Mouse (Mus musculus) MN1 (cell line): Measurements from ENCODE around the gene Tmx1.

ENCODE experiments used
- DNase-seq: peaks from one replicate; pipeline ENCODE4 v3.0.0-alpha.2; 2016; ENCODE audit warnings: low spot score

The Tmx1 gene

DNA sequence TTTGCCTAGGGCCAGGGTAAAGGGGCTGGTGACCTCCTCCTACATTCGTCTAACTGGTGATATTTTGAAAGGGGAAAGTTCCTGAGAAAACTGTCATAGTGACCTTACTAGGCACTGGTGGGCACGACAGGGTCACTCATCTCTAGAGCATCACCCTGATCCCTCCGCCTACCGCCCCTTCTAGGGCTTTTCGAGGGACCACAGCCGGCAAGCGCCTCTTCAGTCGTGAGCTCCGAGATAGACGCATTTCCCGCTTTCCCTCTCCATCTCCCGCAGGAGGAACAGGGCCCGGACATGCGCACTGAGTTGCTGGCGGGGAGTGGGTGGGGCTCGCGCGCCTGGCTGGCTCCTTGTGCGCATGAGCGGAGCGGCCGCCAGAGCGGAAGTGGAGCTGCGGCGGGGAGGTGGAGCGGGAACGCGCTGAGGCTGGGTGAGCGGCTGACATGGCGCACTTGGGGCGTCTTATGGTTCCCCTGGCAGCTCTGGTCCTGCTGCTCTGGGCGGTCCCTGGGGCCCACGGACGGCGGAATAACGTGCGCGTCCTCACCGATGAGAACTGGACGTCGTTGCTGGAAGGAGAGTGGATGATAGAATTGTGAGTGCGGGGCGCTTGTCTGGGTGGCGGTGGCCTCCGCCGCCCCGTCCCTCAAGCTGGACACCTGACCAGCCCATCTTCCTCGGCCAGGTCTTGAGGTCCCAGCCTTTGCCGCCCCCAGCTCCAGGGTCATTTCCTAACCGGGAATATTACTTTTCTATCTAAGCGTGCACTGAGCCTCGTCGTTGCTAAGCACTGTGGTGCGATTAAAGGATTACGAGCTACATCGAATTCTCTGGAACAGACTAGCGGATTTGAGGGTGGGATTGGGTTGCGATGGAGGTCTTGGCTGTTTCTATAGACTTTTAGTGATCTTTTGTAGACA, at the start of gene Tmx1:
Gene Tmx1 (plus strand): TSS at position 370 of the 920 bp plus-strand sequence.
- DNase-seq, result peak; percentile 95

DNA sequence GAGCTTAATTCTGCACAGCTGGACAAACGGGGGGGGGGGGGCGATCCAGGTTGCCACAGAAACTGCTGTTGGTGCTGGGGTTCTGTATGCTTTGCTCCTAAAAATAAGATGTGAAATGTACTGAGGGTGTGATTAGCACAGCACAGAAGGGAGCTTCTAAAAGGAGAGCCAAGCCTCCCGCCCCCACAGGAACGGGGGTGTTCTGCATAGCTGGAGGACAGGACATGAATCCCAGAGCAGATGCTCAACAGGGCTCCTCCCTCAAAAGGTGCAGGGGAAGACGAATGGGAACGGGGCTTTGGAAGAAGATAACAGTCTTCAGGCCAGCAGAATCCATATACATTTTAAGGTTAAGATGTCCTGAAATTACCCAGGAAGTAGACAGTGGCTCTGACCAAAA, 48.6 kb upstream of the Tmx1 start:
- no peak for DNase-seq

DNA sequence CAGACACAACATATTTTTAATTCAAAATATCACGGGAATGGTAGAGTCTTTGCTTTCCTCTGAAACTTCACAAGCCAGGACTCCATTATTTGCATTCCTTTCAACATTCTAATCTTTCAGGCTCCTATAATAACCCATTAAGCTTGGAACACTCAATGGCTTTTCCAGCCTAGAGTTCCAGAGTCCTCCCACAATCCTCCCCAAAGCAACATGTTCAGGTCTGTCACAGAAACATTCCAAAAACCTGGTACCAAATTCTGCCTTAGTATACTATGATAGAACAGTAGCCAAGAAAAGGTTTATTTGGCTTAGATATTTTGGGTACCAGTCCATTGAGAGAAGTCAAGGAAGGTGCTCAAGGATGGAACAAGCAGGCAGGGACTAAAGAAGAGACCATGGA, 44.5 kb upstream of the Tmx1 start:
- DNase-seq, result no peak

DNA sequence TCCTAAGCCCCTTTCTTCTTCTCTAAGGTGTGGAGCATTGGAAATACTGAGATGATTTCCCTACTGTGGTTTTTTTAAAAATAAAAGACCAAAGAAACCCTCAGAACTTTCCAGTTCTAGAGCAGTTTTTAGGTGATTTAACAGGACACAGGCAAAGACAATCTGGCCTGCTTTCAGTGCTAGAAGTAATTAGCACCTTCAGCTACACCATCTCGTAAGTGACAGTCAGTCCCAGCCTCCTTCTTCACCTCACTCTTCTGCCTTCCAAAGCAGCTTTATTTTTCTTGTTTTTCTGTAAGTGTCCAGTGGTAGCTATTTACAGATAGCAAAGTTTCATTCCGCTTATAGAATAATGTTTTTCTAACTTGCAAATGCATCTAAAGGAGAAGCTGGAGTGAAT, 43.3 kb upstream of the Tmx1 start:
- no peak for DNase-seq

DNA sequence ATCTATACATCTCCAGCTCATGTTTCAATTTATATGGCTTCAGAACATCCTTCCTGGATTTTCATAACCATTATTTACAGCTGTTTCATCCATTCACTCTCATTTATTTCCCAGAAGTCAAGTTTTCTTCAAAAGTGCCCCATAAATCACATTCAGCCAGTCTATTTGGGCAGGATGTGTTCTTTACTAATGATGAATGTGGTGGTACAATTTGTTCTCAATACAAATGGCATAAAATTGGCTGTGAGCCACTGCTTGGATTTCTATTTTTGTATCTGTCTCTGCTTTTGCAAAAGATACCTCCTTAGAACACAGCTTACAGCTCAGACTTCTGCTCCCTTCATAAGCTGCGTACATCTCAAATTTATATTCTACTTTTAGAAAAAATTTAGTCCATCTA, 32.7 kb upstream of the Tmx1 start:
- DNase-seq, result no peak

DNA sequence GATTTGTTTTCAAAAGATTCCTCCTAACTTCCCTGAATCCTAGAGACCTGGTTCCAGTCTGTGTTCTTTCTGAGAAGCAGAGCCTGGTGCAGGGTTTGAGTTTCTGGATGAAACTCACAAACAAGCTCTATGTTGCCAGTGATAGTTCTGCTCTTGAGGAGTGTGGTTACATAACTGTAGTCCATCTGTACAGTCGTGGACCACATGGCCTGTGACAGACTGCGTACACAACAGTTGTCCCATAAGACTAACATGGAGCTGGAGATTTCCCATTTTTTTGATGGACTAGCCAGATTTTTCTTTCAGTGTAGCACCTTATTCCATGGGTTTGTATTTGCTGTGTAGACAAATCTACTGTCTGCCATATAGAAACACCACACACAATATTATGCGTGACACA, 31.9 kb upstream of the Tmx1 start:
- no peak for DNase-seq

DNA sequence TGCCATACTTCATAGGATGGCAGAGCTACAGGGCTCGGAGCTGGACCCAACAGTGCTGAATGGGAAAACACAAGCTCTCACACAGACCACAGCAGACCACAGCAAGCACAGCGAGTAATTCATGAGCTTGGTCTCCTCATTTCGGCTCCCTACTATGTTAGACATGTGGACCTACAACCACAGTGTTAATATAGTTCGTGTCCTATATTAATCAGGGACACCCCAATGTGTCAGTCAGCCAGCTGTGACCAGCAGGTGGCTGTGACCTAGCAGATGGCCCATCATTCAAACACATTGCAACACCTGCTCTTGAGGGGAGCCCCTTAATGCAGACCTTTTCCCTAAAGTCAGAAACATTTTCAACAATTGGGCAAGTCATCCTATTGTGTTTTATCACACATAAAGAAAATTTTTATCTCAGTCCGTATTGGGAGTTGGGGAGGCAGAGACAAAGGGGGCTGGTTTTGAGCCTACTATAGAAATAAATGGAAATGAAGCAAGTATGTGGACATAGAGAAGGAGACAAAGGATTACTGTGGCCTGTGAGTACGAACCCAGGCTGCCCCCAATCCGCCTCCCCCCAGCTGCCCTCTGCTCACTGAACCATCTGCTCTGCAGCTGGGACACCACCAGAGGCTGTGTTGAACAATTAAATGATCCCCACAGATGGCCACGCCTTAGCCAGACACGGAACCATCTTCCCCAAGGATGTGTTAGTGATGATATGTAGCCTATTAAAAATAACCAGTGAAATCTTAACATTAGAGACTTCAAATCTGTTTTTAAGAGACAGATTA, 30.4 kb upstream of the Tmx1 start:
- DNase-seq, result no peak

DNA sequence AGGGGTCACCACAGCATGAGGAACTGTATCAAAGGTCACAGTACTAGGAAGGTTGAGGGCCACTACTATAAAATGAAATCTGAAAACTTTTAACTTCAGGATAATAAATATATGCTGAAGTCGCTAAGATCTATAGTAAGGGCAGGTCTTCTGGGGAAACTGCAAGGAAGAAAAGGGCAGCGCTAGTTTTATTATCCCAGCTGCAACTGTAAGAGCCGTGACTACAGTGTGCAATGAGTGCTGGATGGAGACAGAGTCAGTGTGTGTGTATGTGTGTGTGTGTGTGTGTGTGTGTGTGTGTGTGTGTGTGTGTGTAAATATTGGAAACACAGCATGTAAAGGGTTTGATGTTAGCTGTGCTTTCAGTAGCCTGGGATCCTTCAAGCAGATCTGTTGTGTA, 25.0 kb upstream of the Tmx1 start:
- no peak for DNase-seq

DNA sequence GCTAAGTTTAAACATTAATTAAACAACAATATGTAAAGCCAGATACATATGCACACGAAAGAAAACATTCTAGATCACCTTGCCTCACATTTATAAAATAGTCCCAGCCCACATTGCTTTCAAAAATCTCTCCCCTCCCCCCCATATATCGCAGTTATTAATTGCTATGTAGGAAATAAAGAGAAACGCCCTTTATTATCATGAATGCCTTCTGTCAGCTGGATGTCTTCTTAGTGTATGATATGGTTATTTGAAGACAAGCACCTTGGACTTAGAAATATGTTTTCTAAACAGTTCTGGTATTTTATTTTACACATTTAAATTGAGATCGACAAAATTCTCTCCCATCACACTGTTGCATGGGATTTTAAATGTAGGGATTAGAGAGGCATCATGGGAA, 23.3 kb upstream of the Tmx1 start:
- no peak for DNase-seq

DNA sequence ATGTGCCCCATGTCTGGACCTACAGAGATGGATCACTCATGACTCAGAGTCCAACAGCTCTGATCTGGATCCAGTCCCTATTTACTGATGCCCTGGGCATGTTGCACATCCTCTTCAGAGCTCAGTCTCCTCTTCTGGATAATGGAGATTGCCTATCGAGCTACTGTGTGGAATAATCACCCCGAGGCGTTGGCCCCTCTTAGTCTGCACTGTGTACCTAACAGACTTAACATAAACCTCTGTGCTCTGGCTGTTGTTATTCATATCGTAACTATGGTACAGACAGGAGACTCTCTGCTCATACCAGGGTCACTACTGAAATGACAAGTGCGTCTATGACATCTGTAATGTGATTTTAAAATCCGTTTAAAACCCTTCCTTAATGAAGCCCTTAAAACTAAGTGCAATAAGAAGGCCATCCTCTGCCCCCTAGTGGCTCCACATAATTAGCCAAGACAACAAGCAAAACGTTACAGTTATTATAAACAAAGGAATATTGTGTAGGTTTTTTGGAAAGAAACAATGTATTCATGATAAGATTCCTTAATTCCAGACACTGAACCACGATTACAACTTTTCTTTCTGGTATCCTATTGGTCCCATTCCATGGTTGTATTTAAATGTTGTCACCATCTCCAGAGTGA, 22.5 kb upstream of the Tmx1 start:
- DNase-seq, result peak; percentile 51

DNA sequence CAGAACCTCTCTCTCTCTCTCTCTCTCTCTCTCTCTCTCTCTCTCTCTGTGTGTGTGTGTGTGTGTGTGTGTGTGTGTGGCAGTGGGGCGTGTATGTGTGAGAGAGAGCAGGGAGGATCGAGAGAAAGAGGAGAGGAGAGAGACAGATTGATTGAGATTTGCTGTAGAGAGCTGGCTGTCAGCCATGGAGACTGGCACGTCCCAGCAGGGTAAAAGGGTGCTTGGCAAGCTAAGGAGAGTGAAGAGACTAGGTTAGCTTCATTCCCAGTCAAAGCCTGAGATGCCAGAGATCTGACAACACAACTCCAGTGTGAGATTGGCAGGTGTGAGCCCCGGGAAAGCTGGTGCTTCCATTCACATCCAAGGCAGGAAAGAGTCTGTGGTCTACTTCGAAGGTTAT, 21.5 kb upstream of the Tmx1 start:
- no peak for DNase-seq

DNA sequence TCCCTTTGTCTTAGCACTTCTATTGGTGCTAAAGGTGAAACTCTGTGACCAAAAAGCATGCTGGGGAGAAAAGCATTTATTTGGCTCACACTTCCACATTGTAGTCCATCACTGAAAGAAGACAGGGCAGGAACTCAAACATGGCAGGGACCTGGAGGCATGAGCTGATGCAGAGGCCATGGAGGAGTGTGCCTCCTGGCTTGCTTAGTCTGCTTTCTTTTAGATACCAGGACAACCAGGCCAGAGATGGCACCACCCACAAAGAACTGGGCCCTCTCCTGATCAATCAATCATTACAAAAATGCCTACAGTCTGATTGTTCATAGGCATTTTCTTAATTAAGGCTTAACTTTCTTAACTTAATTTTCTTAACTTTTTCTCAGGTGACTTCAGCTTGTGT, 2.9 kb upstream of the Tmx1 start:
- no peak for DNase-seq

DNA sequence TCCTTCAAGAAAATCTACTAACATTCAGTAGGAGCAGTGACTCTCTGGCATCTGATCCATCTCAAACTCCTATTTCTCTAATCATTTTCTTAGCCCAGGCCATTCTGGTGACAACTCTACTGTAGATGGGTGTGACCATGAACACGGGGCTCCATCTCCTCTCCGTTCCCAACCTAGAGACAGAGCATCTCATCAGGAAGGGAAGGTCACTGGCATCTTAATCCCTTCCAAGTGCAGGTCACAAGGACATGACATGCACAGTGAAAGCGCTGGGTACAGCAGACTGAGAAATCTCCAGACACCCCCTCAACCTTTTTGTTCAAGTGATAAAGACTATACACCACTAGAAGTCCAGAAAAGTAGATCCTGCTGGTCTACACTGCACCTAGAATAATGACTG, 1.4 kb upstream of the Tmx1 start:
- DNase-seq, result no peak

DNA sequence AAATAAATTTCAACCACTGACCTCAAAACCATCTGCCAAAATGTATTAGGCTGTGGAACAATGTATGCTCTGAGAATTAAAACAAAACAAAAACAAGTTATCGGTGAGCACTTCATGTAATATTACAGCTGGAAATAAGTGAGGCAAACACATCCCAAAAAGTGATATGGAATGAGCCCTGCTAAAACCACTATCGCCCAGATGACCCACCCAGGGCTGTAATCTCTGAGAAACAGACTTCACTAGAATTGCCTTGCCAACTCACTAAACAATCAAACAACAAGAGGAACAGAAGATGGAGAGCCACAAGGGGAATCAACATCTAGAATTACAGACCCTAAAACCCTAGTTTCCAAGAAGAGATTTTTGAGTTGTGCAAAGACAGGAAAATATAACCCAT, 752 bp upstream of the Tmx1 start:
- peak; percentile 23 for DNase-seq

DNA sequence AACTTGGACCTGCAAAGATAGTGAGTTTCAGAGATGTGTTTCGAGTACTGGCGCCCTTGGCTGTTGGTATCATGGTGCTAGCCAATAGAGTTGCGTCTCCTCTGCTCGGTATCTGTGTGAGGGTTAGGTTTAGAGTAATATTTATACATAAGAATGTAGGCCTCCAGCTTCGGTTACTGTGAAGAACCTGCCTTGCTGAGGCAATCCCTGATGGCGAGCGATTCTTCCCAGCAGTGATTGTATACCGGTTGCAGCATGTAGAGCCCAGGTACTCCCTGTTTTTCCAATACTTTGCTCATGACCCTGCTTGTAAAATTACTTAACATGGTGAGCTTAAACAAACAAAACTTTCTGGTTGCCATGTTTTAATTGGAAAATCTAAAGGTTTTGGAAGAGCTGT, 2.3 kb downstream of the Tmx1 start:
- no peak for DNase-seq

DNA sequence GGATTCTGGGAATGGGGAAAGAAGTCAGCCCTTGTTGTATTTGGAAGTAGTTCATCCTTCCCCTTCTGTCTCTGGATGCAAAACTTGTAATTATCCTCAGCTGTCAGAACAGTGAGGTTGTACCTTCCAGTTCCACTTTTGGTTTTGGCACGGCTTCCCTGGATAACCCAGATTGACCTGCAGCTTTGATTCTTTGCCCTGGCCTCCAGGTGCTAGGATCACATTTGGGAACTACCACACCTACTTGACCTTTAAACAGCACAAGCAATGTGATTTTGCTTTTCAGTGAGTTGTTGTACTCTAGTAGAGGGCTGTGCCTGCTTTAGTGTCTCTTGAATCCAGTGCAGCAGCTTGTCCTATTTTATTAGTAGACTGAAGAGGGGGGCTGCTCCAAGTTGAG, 6.7 kb downstream of the Tmx1 start:
- DNase-seq, result no peak

DNA sequence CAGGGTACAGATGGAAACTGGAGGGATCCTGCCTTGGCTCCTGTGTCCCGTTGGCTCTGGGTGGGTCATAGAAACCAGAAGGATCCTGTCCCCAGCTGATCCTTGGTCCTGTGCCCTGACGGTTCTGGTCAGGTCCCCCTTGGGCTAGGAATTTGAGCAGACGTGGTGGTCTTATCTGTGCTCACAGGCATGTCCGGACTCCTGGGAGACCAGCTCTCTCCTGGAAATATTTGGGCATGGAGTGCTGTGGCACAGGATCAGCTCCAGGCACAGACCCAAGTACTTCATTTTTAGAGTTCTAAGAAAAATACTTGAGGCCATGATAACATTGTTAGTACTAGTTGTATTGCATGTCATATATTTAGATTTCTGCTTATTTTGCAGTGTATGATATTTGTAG, 11.1 kb downstream of the Tmx1 start:
- DNase-seq, result no peak

DNA sequence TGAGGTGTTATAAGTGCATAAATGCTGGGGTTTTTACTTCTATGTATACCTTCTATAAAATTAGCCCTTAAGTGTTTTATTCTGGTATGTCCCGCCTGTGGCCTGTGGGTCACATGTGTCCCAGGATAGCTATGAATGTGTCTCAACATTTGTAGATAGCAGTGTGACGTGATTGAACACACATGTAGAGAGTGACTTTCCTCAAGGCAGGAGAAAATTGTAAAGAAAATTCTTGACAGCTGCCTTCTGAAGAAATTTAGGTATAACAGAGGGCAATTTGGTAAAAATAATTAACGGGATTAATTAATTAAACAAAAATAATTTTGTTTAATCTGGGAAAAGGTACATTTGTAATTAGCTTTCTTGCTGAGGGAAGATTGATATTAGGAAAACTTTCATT, 22.4 kb downstream of the Tmx1 start:
- DNase-seq, result no peak

DNA sequence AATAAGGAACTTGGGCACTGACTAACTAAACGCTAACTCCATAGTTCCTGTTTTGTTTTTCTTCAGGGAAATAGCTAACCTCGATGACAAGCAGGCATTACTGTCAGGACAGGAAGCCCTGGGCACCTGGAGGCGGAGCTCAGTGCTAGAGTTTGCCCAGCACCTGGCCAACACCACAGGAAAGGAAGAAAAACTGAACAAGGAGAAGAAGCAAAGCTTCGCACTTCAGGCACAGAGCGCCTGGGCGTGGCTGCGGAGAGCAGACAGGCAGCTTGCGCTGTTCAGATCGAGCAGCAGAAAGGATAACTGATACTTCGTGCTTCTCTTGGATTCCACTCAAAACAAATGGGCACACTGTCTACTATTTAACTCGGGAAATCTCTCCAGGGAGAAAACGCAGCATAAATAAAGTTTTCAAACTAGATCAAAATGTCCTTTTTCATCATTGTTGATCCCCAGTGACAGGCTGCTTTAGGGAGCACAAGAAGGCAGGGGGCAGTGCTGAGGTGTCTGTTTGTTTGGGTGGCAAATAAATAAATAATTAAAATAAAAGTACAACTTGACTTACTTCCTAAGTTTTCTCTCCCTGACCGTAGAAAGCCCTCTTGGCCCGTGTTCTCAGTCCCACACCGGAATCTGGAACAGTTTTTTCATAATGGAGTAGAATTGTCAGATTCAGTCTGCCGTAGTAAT, 24.1 kb downstream of the Tmx1 start:
- peak; percentile 10 for DNase-seq

DNA sequence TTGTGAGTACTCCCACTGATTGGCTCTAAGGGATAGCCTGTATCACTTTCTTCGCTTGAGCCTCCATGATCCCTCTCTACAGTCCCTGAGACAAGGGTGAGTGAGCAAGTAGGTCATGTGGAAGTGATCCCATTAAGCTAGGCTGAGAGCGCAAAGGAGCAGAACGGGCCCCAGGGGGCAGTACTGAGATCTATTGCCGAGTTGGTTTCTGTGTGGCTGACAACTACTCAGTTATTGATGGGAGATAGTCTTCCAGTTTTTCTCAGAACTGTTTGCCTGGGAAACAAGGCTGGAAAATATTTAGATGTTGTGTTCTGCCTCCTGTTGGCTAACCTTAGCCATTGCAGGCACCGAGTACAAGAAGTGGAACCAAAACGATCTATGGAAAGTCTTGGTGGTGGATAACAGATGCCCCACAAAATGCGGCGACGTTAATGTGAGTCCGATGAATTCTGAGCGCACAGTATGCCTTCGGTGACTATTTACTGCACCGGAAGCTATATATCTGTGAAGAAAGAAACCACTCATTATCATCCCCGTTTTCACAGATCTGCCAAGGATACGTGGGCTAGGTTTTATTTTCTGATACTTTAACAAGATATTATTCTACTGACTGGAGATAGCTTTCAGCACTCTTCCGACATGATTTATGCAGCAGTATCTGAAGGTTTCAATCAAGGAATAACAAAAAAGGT, 24.8 kb downstream of the Tmx1 start:
- peak; percentile 16 for DNase-seq

DNA sequence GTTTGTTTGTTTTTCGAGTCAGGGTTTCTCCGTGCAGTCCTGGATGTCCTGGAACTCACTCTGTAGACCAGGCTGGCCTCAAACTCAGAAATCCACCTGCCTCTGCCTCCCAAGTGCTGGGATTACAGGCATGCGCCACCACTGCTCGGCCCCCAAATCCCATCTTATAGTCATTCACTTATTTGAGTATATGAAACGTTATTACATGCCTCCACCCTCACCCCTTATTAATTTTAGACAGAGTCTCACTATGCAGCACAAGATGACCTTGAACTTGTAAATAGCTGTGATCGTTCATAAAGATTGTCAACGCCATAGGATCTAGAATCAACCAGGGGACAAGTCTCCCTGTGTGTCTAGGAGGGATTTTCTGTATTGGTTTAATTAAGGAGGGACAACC, 33.1 kb downstream of the Tmx1 start:
- DNase-seq, result no peak
